8 mouse cellular contexts compared by ENCODE assay signal in genomic region chr9:63377270-63378142, GRCm38 (mm10). TPM values are rescaled to one million over a fixed set of nuclear protein-coding genes. Genes with fewer than 3 reads are reported as not detected.
DNase-seq lines count a peak whose midpoint lies in the region; ATAC-seq lines count a peak whose summit lies in the region.

Gene Map2k5 (minus strand): TSS chr9:63377902.

- WGBS in embryonic facial prominence, embryonic 13.5 days: under 1% methylated on average over 58 of the region's 58 CpGs
- 1% methylated on average over 55 of the region's 58 CpGs for WGBS in limb, embryonic 13.5 days
- WGBS in midbrain, embryonic 16.5 days: under 1% methylated on average over 58 of the region's 58 CpGs

- no peaks in the 10 kb centered on the region for H3K27me3 ChIP-seq in embryonic facial prominence, embryonic 13.5 days
- H3K27me3 ChIP-seq in limb, embryonic 13.5 days: no peaks in the 10 kb centered on the region
- no peaks in the 10 kb centered on the region for H3K27me3 ChIP-seq in midbrain, embryonic 16.5 days (ENCODE audit: control insufficient read depth, insufficient read depth, low read depth, low read length)

- peak; percentile 87 for DNase-seq in 3134 (ENCODE audit: extremely low read depth, insufficient read length, low spot score)
- peak; percentile 94 to 95 for DNase-seq in adrenal gland, postnatal 36 days
- DNase-seq in heart, adult 18-20 months: peak; percentile 95
- peak; percentile 91 for DNase-seq in kidney, adult 8-10 months
- peak; percentile 87 to 91 for DNase-seq in spleen, postnatal 10 days (ENCODE audit: low spot score in 2 of 2)

- peak within 1 kb of the TSS; percentile 93 for H3K4me2 ChIP-seq in embryonic facial prominence, embryonic 13.5 days
- H3K4me2 ChIP-seq in limb, embryonic 13.5 days (replicated peaks): peak within 1 kb of the TSS; percentile 97
- H3K4me2 ChIP-seq in midbrain, embryonic 16.5 days (ENCODE audit: low read length): peak within 1 kb of the TSS; percentile 74

- peak within 1 kb of the TSS; percentile 88 for H3K4me3 ChIP-seq in embryonic facial prominence, embryonic 13.5 days
- H3K4me3 ChIP-seq in limb, embryonic 13.5 days: peak within 1 kb of the TSS; percentile 86
- peak within 1 kb of the TSS; percentile 76 for H3K4me3 ChIP-seq in midbrain, embryonic 16.5 days (ENCODE audit: low read depth, low read length)

- H3K27ac ChIP-seq in embryonic facial prominence, embryonic 13.5 days: peak within 1 kb of the TSS; percentile 88
- H3K27ac ChIP-seq in limb, embryonic 13.5 days: peak within 1 kb of the TSS; percentile 87
- H3K27ac ChIP-seq in midbrain, embryonic 16.5 days (ENCODE audit: low read length): peak within 1 kb of the TSS; percentile 86

- H3K9me3 ChIP-seq in embryonic facial prominence, embryonic 13.5 days: no peaks in the 10 kb centered on the region
- H3K9me3 ChIP-seq in limb, embryonic 13.5 days: no peaks in the 10 kb centered on the region
- H3K9me3 ChIP-seq in midbrain, embryonic 16.5 days (replicated peaks; ENCODE audit: control insufficient read depth, low read length, poor library complexity, severe bottlenecking): no peaks in the 10 kb centered on the region

- peaks cover 38% of the 10 kb centered on the region for H3K4me1 ChIP-seq in embryonic facial prominence, embryonic 13.5 days
- peaks cover 26% of the 10 kb centered on the region for H3K4me1 ChIP-seq in limb, embryonic 13.5 days
- peaks cover 29% of the 10 kb centered on the region for H3K4me1 ChIP-seq in midbrain, embryonic 16.5 days (ENCODE audit: control insufficient read depth, insufficient read depth, low read length)

- peaks cover 23% of the 10 kb centered on the region for H3K36me3 ChIP-seq in embryonic facial prominence, embryonic 13.5 days
- H3K36me3 ChIP-seq in limb, embryonic 13.5 days: peaks cover 25% of the 10 kb centered on the region
- H3K36me3 ChIP-seq in midbrain, embryonic 16.5 days (ENCODE audit: control insufficient read depth, insufficient read depth, low read length): no peaks in the 10 kb centered on the region

- ATAC-seq in embryonic facial prominence, embryonic 13.5 days (ENCODE audit: insufficient number of reproducible peaks, insufficient read depth, low FRiP score, low TSS enrichment, low read depth): peak; percentile 92
- ATAC-seq in limb, embryonic 13.5 days (ENCODE audit: low FRiP score, low read depth): peak; percentile 92
- peak; percentile 96 for ATAC-seq in midbrain, embryonic 16.5 days

- peak within 1 kb of the TSS; percentile 90 for H3K9ac ChIP-seq in embryonic facial prominence, embryonic 13.5 days
- peak within 1 kb of the TSS; percentile 91 for H3K9ac ChIP-seq in limb, embryonic 13.5 days
- peak within 1 kb of the TSS; percentile 87 for H3K9ac ChIP-seq in midbrain, embryonic 16.5 days (ENCODE audit: low read depth, low read length)

RNA-seq across cellular contexts. Expression of gene Map2k5, which starts in this region (rescaled TPM):
- 10 to 100 TPM; 21.2 to 38.2 TPM for total RNA-seq in adrenal gland, postnatal 36 days (2021)
- 37.8 and 40.4 TPM in 2 replicates for polyA plus RNA-seq in embryonic facial prominence, embryonic 13.5 days (2015; fragmentation: Nextera tagmentation; extraction: Ambion mirVana)
- 10 to 100 TPM; 17.1 to 18.4 TPM for total RNA-seq in heart, adult 18-20 months (2021)
- polyA plus RNA-seq in limb, embryonic 13.5 days (2015; fragmentation: Nextera tagmentation; extraction: Ambion mirVana): 37.2 and 40.2 TPM in 2 replicates
- polyA plus RNA-seq in midbrain, embryonic 16.5 days (2015; fragmentation: Nextera tagmentation; extraction: Ambion mirVana): 31.2 and 33.2 TPM in 2 replicates

Comparison
In these comparisons a context has a peak if more than half of its experiments do, and no peak if none do; other contexts are left out.
1. Peak in every context shown above with its lines: DNase-seq, ATAC-seq, H3K4me3 ChIP-seq and H3K27ac ChIP-seq.